Mouse (Mus musculus) heart, adult 2 months (tissue): Measurements from ENCODE around the gene Nexn. TPM values are rescaled to one million over a fixed set of nuclear protein-coding genes. Genes with fewer than 3 reads are reported as not detected.
A peak's percentile ranks its signal among the peaks of the same experiment; 100 is the strongest.

Experiments
- DNase-seq, 2 experiments: peaks; one replicate each; pipeline ENCODE4 v3.0.0; 2021
- H3K27ac ChIP-seq: fragments of 200-600 bp; 2 replicates; pipeline ENCODE4 v1.8.1; 2022
- H3K27me3 ChIP-seq: fragments of 200-500 bp; 2 replicates; pipeline ENCODE4 v1.6.1; 2012; ENCODE audit warnings: mild to moderate bottlenecking, low read length, inconsistent platforms, mixed read lengths; ENCODE audit not compliant: control insufficient read depth, insufficient read depth
- H3K36me3 ChIP-seq: fragments of 200-500 bp; 2 replicates; pipeline ENCODE4 v1.6.1; 2012; ENCODE audit warnings: low read length, inconsistent platforms; ENCODE audit not compliant: control insufficient read depth, insufficient read depth
- H3K4me1 ChIP-seq: fragments of 200-500 bp; 2 replicates; pipeline ENCODE4 v1.6.1; 2011; ENCODE audit warnings: low read length; ENCODE audit not compliant: control insufficient read depth, insufficient read depth
- H3K4me3 ChIP-seq: fragments of 200-600 bp; 2 replicates; pipeline ENCODE4 v1.8.1; 2022
- H3K79me2 ChIP-seq: fragments of 200-500 bp; replicated peaks from 2 replicates; pipeline ENCODE4 v1.6.1; 2012; ENCODE audit warnings: mild to moderate bottlenecking, inconsistent platforms, low read length, moderate library complexity, mixed read lengths; ENCODE audit not compliant: control insufficient read depth, insufficient read depth
- H3K9ac ChIP-seq: fragments of 200-500 bp; 2 replicates; pipeline ENCODE4 v1.6.1; 2012; ENCODE audit warnings: low read depth, mild to moderate bottlenecking, control low read depth, inconsistent platforms, low read length, mixed read lengths
- CTCF ChIP-seq: fragments of 200-600 bp; IDR thresholded peaks from 2 replicates; pipeline ENCODE4 v1.8.1; 2022; ENCODE audit warnings: antibody characterized with exemption, mild to moderate bottlenecking, moderate library complexity
- EP300 ChIP-seq: fragments of 200-500 bp; IDR thresholded peaks from 2 replicates; pipeline ENCODE4 v1.6.1; 2011; ENCODE audit warnings: low read depth, low read length, control low read depth; ENCODE audit not compliant: insufficient read depth
- POLR2A ChIP-seq: fragments of 200-500 bp; IDR thresholded peaks from 2 replicates; pipeline ENCODE4 v1.6.1; 2011; ENCODE audit warnings: mild to moderate bottlenecking, low read depth, low read length, control low read depth; ENCODE audit not compliant: insufficient read depth
- WGBS: fragments of 180-500 bp; shearing (Covaris S2); methylation state at CpG from one replicate; pipeline ENCODE4 v1.1.7; 2018; 5-methylcytosine and 5-hydroxymethylcytosine counted together
- intact Hi-C: fragments of 180-260 bp; cut with DNase I; formaldehyde crosslinking; loops from one replicate; pipeline ENCODE4 v1.15.1; 2025
- polyA plus RNA-seq: library from polyadenylated mRNA; depleted of rRNA; stranded (reverse); fragments of >200 nt; gene quantifications from 2 replicates; pipeline ENCODE4 v1.2.3, GENCODE M21; 2012
- total RNA-seq, 2 experiments: library from RNA; stranded (reverse); gene quantifications; 2 replicates each; pipeline ENCODE4 v1.2.3; 2021

Nexn gene
- total and polyA plus RNA-seq, 3 experiments: 16.4 to 339 (median 316) TPM

DNA sequence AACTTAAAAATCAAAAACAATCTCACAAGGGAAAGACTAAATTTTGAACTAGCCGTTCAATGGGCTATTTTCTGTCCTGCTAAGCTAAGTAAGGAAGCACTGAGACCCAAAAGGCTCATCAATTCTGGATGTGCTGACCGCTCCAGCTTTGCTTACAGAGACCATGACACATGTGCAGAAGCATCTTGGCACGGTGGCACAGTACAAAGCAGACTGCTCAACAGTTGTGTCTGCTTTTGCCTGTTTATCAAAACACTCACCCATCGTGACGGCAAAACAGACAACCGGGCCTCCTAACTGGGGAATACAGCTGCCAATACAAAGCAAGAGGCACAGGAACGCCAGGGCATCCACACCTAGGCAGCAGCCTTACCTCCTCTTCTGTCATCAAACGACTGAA is 38.9 kb upstream of the Nexn start:
- no peaks in the 10 kb centered on the region for H3K79me2 ChIP-seq
- H3K4me1 ChIP-seq: peaks cover 12% of the 10 kb centered on the region
- H3K36me3 ChIP-seq: peaks cover 6% of the 10 kb centered on the region
- peak in 1 of 2 experiments; percentile 65 for DNase-seq
- peak overlapping the region; percentile 94 for H3K27ac ChIP-seq
- intact Hi-C loops: loop anchor here (2.0 kb wide), 1 partner anchor 40 kb away; no protein-coding TSS in a partner anchor
- no peak overlapping the region for H3K9ac ChIP-seq
- TF ChIP-seq EP300 (0 out of 2 replicates have a peak, but pooled peaks have one; percentile 29), CTCF (no peak), POLR2A (no peak)
- H3K4me3 ChIP-seq: no peak overlapping the region
- H3K27me3 ChIP-seq: no peaks in the 10 kb centered on the region
- 50% methylated on average over 8 of the region's 8 CpGs for WGBS

GRCm38 (mm10) chr3:152304093-152304815 is 38.1 kb upstream of the Nexn start:
- no peaks in the 10 kb centered on the region for H3K79me2 ChIP-seq
- H3K36me3 ChIP-seq: peaks cover 6% of the 10 kb centered on the region
- intact Hi-C loops: loop anchor here (2.0 kb wide), 1 partner anchor 39 kb away; no protein-coding TSS in a partner anchor
- peak; percentile 45 to 79 for DNase-seq
- H3K27me3 ChIP-seq: no peaks in the 10 kb centered on the region
- peak overlapping the region; percentile 94 for H3K27ac ChIP-seq
- peaks cover 12% of the 10 kb centered on the region for H3K4me1 ChIP-seq
- no peak overlapping the region for H3K4me3 ChIP-seq
- WGBS: 28% methylated on average over 6 of the region's 6 CpGs
- TF ChIP-seq POLR2A (peak; percentile 51), CTCF (no peak), EP300 (peak; percentile 97)
- H3K9ac ChIP-seq: 0 out of 2 replicates have a peak overlapping the region, but pooled peaks have one; percentile 43

DNA sequence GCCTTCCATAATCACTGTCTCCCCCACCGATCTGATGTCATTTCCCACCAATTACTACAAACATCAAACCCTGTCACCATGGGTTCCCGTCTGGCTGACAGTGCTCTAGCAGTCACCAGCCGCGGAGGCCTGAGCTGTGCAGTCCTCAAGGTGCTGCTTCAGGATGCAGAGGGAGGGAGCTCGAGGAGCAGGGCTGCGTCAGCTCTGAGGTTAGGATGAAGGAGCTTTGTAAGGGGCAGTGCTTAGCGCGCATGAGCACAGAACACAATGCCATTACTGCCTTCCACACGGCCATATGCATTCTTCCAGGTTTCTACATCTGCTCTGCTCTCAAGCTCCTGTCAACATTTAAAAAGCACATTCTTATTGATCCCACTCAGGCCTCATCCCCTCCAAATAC is 36.8 kb upstream of the Nexn start:
- no peak overlapping the region for H3K9ac ChIP-seq
- H3K4me3 ChIP-seq: no peak overlapping the region
- H3K36me3 ChIP-seq: peaks cover 6% of the 10 kb centered on the region
- no peaks in the 10 kb centered on the region for H3K27me3 ChIP-seq
- no peaks in the 10 kb centered on the region for H3K79me2 ChIP-seq
- TF ChIP-seq CTCF (no peak), EP300 (no peak), POLR2A (no peak)
- H3K4me1 ChIP-seq: peaks cover 5% of the 10 kb centered on the region
- H3K27ac ChIP-seq: no peak overlapping the region; the same call in 1 of the 2 replicates
- DNase-seq: no peak
- WGBS: 72% methylated on average over 9 of the region's 9 CpGs
- intact Hi-C loops: no loop called here

- no peak for TF ChIP-seq EP300
- TF ChIP-seq CTCF: peak; percentile 45
- no peak for TF ChIP-seq POLR2A
- no peak overlapping the region for H3K4me3 ChIP-seq
- intact Hi-C loops: no loop called here
Observed at GRCm38 (mm10) chr3:152300376-152301337, 34.5 kb upstream of the Nexn start.

DNA sequence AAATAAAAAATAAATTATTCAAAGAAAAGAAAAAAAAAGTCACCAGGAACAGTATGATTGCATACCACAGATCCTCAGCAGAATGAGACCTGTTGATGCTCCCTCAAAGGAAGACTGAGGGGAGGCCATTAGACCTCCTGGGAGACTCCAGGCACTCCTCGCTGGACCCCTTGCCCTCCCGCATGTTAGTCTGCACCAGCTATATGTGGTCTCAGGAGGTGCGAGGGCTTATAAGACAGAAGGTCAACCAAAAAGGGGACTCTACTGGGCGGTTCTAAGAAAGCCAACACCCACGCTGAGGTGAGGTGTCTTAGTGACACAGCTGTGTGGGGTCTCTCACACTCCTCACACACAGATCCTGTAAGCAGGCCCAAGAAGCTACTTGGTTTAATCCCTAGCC is 29.7 kb upstream of the Nexn start:
- no peak for TF ChIP-seq POLR2A
- no peak for TF ChIP-seq CTCF
- no peak for TF ChIP-seq EP300
- H3K27ac ChIP-seq: no peak overlapping the region
- H3K4me3 ChIP-seq: no peak overlapping the region
- no peaks in the 10 kb centered on the region for H3K36me3 ChIP-seq
- WGBS: 97% methylated on average over 5 of the region's 5 CpGs
- intact Hi-C loops: no loop called here
- DNase-seq: no peak
- H3K4me1 ChIP-seq: no peaks in the 10 kb centered on the region
- H3K27me3 ChIP-seq: no peaks in the 10 kb centered on the region
- no peak overlapping the region for H3K9ac ChIP-seq
- H3K79me2 ChIP-seq: no peaks in the 10 kb centered on the region

More at GRCm38 (mm10) chr3:152300376-152301337, 34.5 kb upstream of the Nexn start:
- no peaks in the 10 kb centered on the region for H3K79me2 ChIP-seq
- no peak overlapping the region for H3K27ac ChIP-seq
- DNase-seq: no peak
- H3K27me3 ChIP-seq: no peaks in the 10 kb centered on the region
- peaks cover 6% of the 10 kb centered on the region for H3K36me3 ChIP-seq
- 87% methylated on average over 14 of the region's 14 CpGs for WGBS
- H3K9ac ChIP-seq: no peak overlapping the region
- peaks cover 1% of the 10 kb centered on the region for H3K4me1 ChIP-seq
